Mouse (Mus musculus) E14TG2a.4 (cell line): Measurements from ENCODE around the gene Insl3.

Experiments used
- H3K27me3 ChIP-seq: 2 replicates; pipeline ENCODE4 v1.6.1; 2014; ENCODE audit warnings: low read length, control low read depth; ENCODE audit not compliant: insufficient read depth
- H3K36me3 ChIP-seq: 2 replicates; pipeline ENCODE4 v1.6.1; 2014; ENCODE audit warnings: low read length, control low read depth; ENCODE audit not compliant: insufficient read depth
- H3K4me1 ChIP-seq: replicated peaks from 2 replicates; pipeline ENCODE4 v1.6.1; 2014; ENCODE audit warnings: low read depth, low read length, control low read depth
- H3K4me3 ChIP-seq: replicated peaks from 2 replicates; pipeline ENCODE4 v1.5.1; 2014; ENCODE audit warnings: mild to moderate bottlenecking, low read length
- H3K9me3 ChIP-seq: 2 replicates; pipeline ENCODE4 v1.6.1; 2014; ENCODE audit warnings: low read length, control low read depth
- CTCF ChIP-seq: conservative IDR thresholded peaks from 2 replicates; pipeline ENCODE4 v1.5.1; 2014; ENCODE audit warnings: low read length
- NANOG ChIP-seq: IDR thresholded peaks from 2 replicates; pipeline ENCODE4 v1.6.1; 2014; ENCODE audit warnings: borderline replicate concordance, low read length, mixed read lengths
- POU5F1 ChIP-seq: IDR thresholded peaks from 2 replicates; pipeline ENCODE4 v1.6.1; 2014; ENCODE audit warnings: low read length, borderline replicate concordance

Insl3 gene

DNA sequence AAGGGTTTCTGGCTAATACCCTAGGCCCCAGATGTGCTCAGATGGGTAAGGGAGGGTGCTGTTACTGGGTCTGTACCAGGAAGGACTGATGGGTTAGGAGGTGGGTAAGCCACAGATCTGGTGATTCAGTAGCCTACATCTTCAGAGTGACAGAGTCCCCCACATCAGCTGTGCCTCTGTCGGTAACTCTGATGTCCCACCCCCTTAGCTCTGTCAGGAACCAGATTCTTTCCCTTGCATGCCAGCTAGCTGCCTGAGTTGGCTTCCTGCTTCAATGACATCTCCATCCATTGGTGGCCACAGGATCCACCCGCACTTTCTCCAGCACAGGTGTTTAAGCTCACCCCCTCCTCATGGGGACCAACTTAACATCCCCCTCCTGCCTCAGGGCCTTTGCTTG is 22.6 kb downstream of the Insl3 start:
- TF ChIP-seq CTCF (no peak), POU5F1 (no peak), NANOG (no peak)
- Histone ChIP-seq H3K36me3 (peaks cover 46% of the 10 kb centered on the region), H3K27me3 (no peaks in the 10 kb centered on the region), H3K4me3 (no peak overlapping the region), H3K9me3 (no peaks in the 10 kb centered on the region), H3K4me1 (peaks cover 69% of the 10 kb centered on the region)

DNA sequence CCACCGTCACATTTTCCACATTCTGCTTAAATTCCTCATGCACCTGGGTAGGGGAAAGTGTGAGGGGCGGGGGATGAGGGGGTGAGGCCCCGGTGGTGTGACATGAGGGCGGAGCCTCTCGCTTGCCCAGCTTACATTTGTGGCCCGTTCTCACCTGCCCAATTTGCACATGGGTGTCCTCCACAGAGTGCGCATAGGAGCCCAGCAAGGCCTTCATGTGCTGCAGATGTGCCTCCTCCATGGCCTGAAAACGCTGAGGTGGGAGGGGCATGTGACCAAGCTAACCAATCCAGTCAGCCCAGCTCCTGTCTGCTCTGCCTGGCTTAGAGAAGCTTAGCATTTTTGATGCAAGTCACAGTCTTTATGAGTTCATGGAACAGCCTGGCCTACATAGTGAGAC is 26.5 kb downstream of the Insl3 start:
- Histone ChIP-seq H3K9me3 (no peaks in the 10 kb centered on the region), H3K4me3 (peak overlapping the region; percentile 26; the same call in 1 of the 2 replicates), H3K27me3 (no peaks in the 10 kb centered on the region), H3K4me1 (peaks cover 61% of the 10 kb centered on the region), H3K36me3 (peaks cover 76% of the 10 kb centered on the region)
- TF ChIP-seq POU5F1 (no peak), CTCF (no peak), NANOG (no peak)

DNA sequence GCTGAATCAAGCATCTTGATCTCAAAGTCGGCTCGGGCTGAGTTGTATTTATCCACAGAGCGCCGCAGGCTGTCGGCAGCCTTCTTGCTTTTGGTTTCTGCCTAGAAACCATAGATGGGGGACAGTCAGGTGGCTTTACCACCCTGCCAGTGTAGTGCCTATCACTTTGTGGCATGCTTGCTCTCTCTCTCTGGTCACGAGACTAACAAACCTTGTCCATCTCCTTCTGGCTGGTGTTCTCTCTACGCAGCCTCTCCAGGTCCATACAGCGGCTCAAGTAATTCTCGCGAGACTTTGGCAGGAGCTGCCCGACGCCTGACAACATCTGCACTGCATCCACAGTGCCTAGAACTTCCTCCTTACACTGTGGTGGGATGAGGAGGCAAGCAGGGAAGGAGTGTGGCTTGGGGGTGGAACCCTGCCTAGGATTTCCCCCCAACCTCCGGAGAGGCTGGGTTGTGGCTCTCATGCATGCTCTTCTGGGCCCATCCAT is 27.6 kb downstream of the Insl3 start:
- H3K36me3 ChIP-seq = peaks cover 74% of the 10 kb centered on the region
- peaks cover 59% of the 10 kb centered on the region for H3K4me1 ChIP-seq
- no peaks in the 10 kb centered on the region for H3K9me3 ChIP-seq
- peak overlapping the region; percentile 50 for H3K4me3 ChIP-seq
- no peak for TF ChIP-seq POU5F1
- no peak for TF ChIP-seq NANOG
- TF ChIP-seq CTCF = no peak
- no peaks in the 10 kb centered on the region for H3K27me3 ChIP-seq

DNA sequence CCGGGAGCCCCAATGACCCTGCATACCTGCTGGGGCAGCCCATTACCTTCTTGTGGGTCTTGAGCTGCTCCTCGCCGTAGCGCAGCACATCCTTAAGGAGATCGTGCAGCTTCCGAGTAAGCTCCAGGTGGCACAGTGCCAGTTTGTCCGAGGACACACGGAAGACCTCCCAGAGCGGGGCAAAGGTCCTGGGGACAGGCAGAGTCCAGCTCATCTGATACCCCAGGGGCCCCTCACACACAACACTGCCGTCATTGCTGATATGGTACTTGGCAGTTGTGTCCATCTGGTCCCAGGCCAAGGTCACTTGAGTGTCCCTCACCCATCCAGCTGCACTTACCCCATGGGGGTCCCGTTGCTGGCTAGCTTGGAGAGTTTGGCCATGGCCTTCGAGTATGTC is 28.1 kb downstream of the Insl3 start:
- peaks cover 70% of the 10 kb centered on the region for H3K36me3 ChIP-seq
- H3K4me3 ChIP-seq = peak overlapping the region; percentile 50; the same call in 1 of the 2 replicates
- peaks cover 54% of the 10 kb centered on the region for H3K4me1 ChIP-seq
- no peaks in the 10 kb centered on the region for H3K9me3 ChIP-seq
- H3K27me3 ChIP-seq = no peaks in the 10 kb centered on the region
- TF ChIP-seq CTCF (no peak), NANOG (no peak), POU5F1 (no peak)

DNA sequence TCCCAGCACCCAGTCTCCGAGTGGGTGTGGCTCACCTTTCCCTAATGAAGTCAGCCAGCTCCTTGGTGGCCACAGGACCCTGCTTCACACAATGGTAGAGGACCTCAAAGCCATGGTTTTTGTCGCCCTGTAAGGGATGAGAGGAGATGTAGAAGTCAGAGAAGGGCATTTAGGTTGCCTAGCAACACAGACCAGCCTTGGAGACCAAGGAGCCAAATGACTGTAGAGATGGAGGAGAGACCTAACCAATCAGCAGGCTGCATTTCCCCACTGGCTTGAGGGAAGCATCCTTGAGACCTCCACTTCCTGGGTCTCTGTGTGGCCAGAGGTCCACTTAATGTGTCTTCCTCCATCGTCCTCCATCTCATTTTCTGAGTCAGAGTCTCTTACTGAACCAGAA is 29.2 kb downstream of the Insl3 start:
- TF ChIP-seq POU5F1 = no peak
- no peak for TF ChIP-seq CTCF
- no peak for TF ChIP-seq NANOG
- H3K4me3 ChIP-seq = no peak overlapping the region

DNA sequence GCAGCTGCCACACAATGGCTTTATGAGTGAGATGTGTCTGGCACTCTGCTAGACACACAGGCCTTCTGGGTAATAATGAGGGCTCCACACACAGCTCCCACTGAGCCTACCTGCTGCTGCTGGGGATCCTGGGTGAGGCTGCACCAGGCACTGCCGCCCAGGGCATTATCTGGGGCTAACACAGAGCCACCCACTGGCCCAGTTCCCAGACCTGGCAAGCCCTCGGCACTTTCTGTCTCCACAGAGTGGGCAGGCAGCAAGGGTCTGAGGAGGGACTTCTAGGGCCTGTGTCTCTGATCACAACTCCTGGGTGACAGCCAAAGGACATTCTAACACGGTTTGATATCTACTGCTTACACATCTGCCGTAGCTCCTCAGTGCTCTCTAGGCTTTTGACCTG is 30.2 kb downstream of the Insl3 start:
- Histone ChIP-seq H3K4me3 (no peak overlapping the region), H3K4me1 (peaks cover 55% of the 10 kb centered on the region), H3K27me3 (no peaks in the 10 kb centered on the region), H3K36me3 (peaks cover 60% of the 10 kb centered on the region), H3K9me3 (no peaks in the 10 kb centered on the region)
- no peak for TF ChIP-seq NANOG

More for the DNA sequence above, 29.2 kb downstream of the Insl3 start:
- peaks cover 50% of the 10 kb centered on the region for H3K4me1 ChIP-seq
- H3K36me3 ChIP-seq = peaks cover 62% of the 10 kb centered on the region
- no peaks in the 10 kb centered on the region for H3K9me3 ChIP-seq
- no peaks in the 10 kb centered on the region for H3K27me3 ChIP-seq

DNA sequence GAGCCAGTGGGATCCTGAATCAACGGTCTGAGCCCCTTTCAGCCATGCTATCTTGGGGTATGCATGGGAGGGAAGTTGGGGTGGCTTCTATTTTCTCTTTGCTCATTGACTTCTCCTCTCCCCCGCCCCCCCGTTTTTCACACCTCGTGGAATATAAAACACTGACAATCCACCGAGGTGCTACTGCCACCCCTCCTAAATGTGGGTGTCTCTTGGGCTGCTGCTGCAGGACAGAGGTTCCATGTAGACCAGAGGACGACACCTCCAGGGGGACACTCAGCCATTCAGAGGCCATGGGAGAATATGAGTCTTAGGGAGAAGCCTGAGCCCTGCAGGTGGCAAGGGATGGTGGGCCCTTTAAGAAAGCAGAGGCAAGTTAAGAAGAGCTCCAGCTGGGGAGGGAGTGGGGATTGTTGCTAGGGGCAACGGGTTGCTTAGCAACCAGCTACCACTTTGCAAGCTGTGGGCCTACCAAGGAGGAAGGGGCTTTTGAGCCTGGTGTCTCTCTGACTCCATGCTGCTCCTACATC is 31.0 kb downstream of the Insl3 start:
- peaks cover 3% of the 10 kb centered on the region; the same call in 1 of the 2 replicates for H3K27me3 ChIP-seq
- TF ChIP-seq CTCF (no peak), POU5F1 (no peak), NANOG (no peak)
- no peaks in the 10 kb centered on the region for H3K9me3 ChIP-seq
- H3K36me3 ChIP-seq = peaks cover 52% of the 10 kb centered on the region
- peaks cover 56% of the 10 kb centered on the region for H3K4me1 ChIP-seq
- no peak overlapping the region for H3K4me3 ChIP-seq

DNA sequence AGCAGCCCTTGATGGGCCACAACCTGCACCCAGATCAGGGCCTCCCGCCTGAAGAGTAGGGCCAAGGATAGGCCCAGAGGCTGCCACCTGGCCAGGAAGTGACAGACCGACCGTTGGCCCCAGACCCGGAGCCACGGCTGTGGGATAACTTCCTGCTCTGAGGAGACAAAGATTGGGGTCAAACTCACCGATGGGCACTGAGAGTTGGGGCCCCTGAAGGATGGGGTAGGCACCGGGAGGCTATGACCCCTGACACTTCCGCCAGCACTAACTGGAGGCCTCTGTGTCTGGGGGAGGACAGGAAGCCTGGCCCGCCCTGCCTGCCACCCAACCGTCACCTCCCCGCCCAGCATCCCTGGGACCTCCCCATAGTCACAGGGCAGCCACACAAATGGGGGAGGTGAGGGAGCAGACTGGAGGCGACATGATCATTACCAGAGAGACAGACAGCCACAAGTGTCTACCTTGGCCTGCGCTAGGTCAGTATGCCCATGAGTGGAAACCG is 34.1 kb downstream of the Insl3 start:
- peak overlapping the region; percentile 32 for H3K4me3 ChIP-seq
- no peaks in the 10 kb centered on the region for H3K9me3 ChIP-seq
- peaks cover 47% of the 10 kb centered on the region for H3K4me1 ChIP-seq
- peaks cover 6% of the 10 kb centered on the region; the same call in 1 of the 2 replicates for H3K27me3 ChIP-seq
- H3K36me3 ChIP-seq = peaks cover 25% of the 10 kb centered on the region
- no peak for TF ChIP-seq POU5F1
- TF ChIP-seq CTCF = no peak
- TF ChIP-seq NANOG = no peak

DNA sequence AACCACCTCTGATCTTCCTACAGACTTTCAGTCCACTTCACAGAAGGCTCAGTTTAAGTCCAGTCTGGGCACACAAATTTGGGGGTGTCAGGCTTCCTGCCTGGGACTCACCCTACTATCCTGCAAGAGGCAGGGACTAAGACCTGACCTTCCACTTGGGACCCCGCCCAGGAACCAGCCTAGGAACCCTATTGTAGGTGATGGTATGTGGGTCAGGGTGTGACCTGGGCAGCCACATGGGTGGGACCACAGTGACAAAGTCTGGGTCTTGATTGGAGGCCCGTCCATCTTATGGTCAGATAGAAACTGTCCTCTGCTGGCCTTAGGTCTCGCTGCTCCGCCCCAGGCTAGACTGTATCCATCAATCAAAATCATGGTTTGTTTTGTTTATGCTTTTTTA is 35.4 kb downstream of the Insl3 start:
- no peak for TF ChIP-seq NANOG
- no peak for TF ChIP-seq CTCF
- TF ChIP-seq POU5F1 = no peak
- H3K4me3 ChIP-seq = peak overlapping the region; percentile 91

More for the DNA sequence above, 35.4 kb downstream of the Insl3 start:
- Histone ChIP-seq H3K27me3 (peaks cover 6% of the 10 kb centered on the region; the same call in 1 of the 2 replicates), H3K9me3 (no peaks in the 10 kb centered on the region), H3K4me1 (peaks cover 58% of the 10 kb centered on the region), H3K36me3 (peaks cover 20% of the 10 kb centered on the region)
